Comparison of ENCODE assay signal across 25 mouse cellular contexts in genomic region chr19:3631431-3631830, GRCm38 (mm10). TPM values are rescaled to one million over a fixed set of nuclear protein-coding genes. Genes with fewer than 3 reads are reported as not detected.
A peak's percentile ranks its signal among the peaks of the same experiment; 100 is the strongest.
DNase-seq lines count a peak whose midpoint lies in the region; ATAC-seq and TF ChIP-seq lines count a peak whose summit lies in the region.
"Had no signal": no experiment of that assay in that cellular context is flagged by ENCODE, and none has a peak within 500 bp of the region (broad histone marks: within the 10 kb centered on the region; RNA-seq: fewer than 3 reads in every experiment).

No protein-coding gene starts in this region.

- ATAC-seq in megakaryocyte, adult 5-6 weeks (ENCODE audit: poor library complexity, severe bottlenecking): no peak
- ATAC-seq: forebrain, embryonic 13.5 days; lung, postnatal 0 days; midbrain, embryonic 13.5 days had no signal

- peaks cover 41% of the 10 kb centered on the region for H3K4me1 ChIP-seq in small intestine, adult 2 months (ENCODE audit: control insufficient read depth, insufficient read depth, insufficient read length, low read length)
- peaks cover 14% of the 10 kb centered on the region for H3K4me1 ChIP-seq in embryonic facial prominence, embryonic 10.5 days
- H3K4me1 ChIP-seq: forebrain, embryonic 13.5 days; midbrain, embryonic 13.5 days had no signal

- WGBS in small intestine, adult 2 months: 64% methylated on average over 5 of the region's 5 CpGs
- WGBS in embryonic facial prominence, embryonic 10.5 days: 85% methylated on average over 5 of the region's 5 CpGs

- H3K36me3 ChIP-seq in small intestine, adult 2 months (ENCODE audit: control insufficient read depth, insufficient read depth, low read length): peaks cover 38% of the 10 kb centered on the region
- H3K36me3 ChIP-seq in embryonic facial prominence, embryonic 10.5 days (replicated peaks): peaks cover 88% of the 10 kb centered on the region

- peak; percentile 90 to 93 for DNase-seq in adrenal gland, adult (ENCODE audit: inconsistent age in 2 of 2, low spot score in 1 of 2)
- no peak for DNase-seq in adrenal gland, adult 18-20 months (ENCODE audit: low spot score in 2 of 2)
- DNase-seq in adrenal gland, postnatal 25 days: peak; percentile 62
- DNase-seq in heart, adult 9 months (ENCODE audit: low spot score in 2 of 2): no peak
- DNase-seq in embryonic facial prominence, embryonic 10.5 days (ENCODE audit: low spot score): no peak
- DNase-seq: cerebellum, adult 2 months; cerebellum, postnatal 14 days; gastrocnemius, postnatal 25 days; heart, adult 11 months; heart, postnatal 36 days; kidney, adult 2 months; layer of hippocampus, postnatal 36 days; liver, embryonic 13.5 days; lung, adult 18-20 months; lung, postnatal 4 days; right cerebral cortex, postnatal 25 days; thymus, postnatal 14 days had no signal

- no peak for TF ChIP-seq POLR2A in small intestine, adult 2 months (IDR thresholded peaks at IDR 0.05; ENCODE audit: low read depth, low read length)

- no peaks in the 10 kb centered on the region for H3K9me3 ChIP-seq in embryonic facial prominence, embryonic 10.5 days
- H3K9me3 ChIP-seq: forebrain, embryonic 13.5 days; hindbrain, embryonic 12.5 days; limb, embryonic 10.5 days; limb, embryonic 15.5 days; liver, embryonic 13.5 days; midbrain, embryonic 13.5 days had no signal

- H3K27me3 ChIP-seq in small intestine, adult 2 months (ENCODE audit: control insufficient read depth, insufficient read depth, low read length): no peaks in the 10 kb centered on the region
- no peaks in the 10 kb centered on the region for H3K27me3 ChIP-seq in embryonic facial prominence, embryonic 10.5 days (replicated peaks; ENCODE audit: low read depth, poor library complexity, severe bottlenecking)
- H3K27me3 ChIP-seq: forebrain, embryonic 13.5 days; hindbrain, embryonic 12.5 days; limb, embryonic 15.5 days; liver, embryonic 13.5 days; midbrain, embryonic 13.5 days had no signal

- H3K27ac ChIP-seq in small intestine, adult 2 months (ENCODE audit: insufficient read depth, low read depth, low read length): peak overlapping the region; percentile 99
- H3K27ac ChIP-seq in embryonic facial prominence, embryonic 10.5 days (replicated peaks): no peak overlapping the region
- H3K27ac ChIP-seq: forebrain, embryonic 13.5 days; hindbrain, embryonic 12.5 days; limb, embryonic 10.5 days; limb, embryonic 15.5 days; liver, embryonic 13.5 days; midbrain, embryonic 13.5 days had no signal

- no peak for TF ChIP-seq CTCF in small intestine, adult 2 months (IDR thresholded peaks at IDR 0.05; ENCODE audit: extremely low read depth, insufficient read length, insufficient replicate concordance, low read depth, low read length)

- H3K4me3 ChIP-seq in small intestine, adult 2 months (ENCODE audit: low read depth, low read length): no peak overlapping the region
- H3K4me3 ChIP-seq in embryonic facial prominence, embryonic 10.5 days: no peak overlapping the region
- H3K4me3 ChIP-seq: forebrain, embryonic 13.5 days; hindbrain, embryonic 12.5 days; limb, embryonic 10.5 days; limb, embryonic 15.5 days; liver, embryonic 13.5 days; midbrain, embryonic 13.5 days had no signal

RNA-seq across cellular contexts. Expression of gene Lrp5, which starts 54.9 kb away (rescaled TPM):
- 100 to 1,000 TPM; 102 to 103 TPM for total RNA-seq in adrenal gland, adult 18-20 months (2021)
- 97.9 and 117 TPM in 2 replicates for total RNA-seq in adrenal gland, postnatal 25 days (2021)
- 50.9 and 96.7 TPM in 2 replicates for polyA plus RNA-seq in small intestine, adult 2 months (2012; rRNA removed)
- total RNA-seq in megakaryocyte, adult 5-6 weeks (2015): 15.2 and 17.9 TPM in 2 replicates
- 12.5 and 13.6 TPM in 2 replicates for total RNA-seq in megakaryocyte, adult 5-6 weeks (2017)
- polyA plus RNA-seq in embryonic facial prominence, embryonic 10.5 days (2016; fragmentation: Nextera tagmentation; extraction: Ambion mirVana): 5.5 and 5.6 TPM in 2 replicates

RNA-seq across cellular contexts. Expression of gene Ppp6r3, which starts 55.9 kb away (rescaled TPM):
- 100 to 1,000 TPM in 1 of 2 experiments, 10 to 100 TPM in 1; 82.6 to 101 TPM for total RNA-seq in adrenal gland, adult 18-20 months (2021)
- total RNA-seq in adrenal gland, postnatal 25 days (2021): 112 and 119 TPM in 2 replicates
- 25.5 and 67.9 TPM in 2 replicates for polyA plus RNA-seq in small intestine, adult 2 months (2012; rRNA removed)
- 77.7 and 92.8 TPM in 2 replicates for total RNA-seq in megakaryocyte, adult 5-6 weeks (2015)
- total RNA-seq in megakaryocyte, adult 5-6 weeks (2017): 87.2 and 94.5 TPM in 2 replicates
- 70.6 and 73.9 TPM in 2 replicates for polyA plus RNA-seq in embryonic facial prominence, embryonic 10.5 days (2016; fragmentation: Nextera tagmentation; extraction: Ambion mirVana)

Comparison
In these comparisons a context has a peak if more than half of its experiments do, and no peak if none do; other contexts are left out.
1. DNase-seq: peak in adrenal gland, adult (2 of 2) and adrenal gland, postnatal 25 days (single experiment); none in adrenal gland, adult 18-20 months (0 of 2), heart, adult 9 months (0 of 2) and embryonic facial prominence, embryonic 10.5 days (single experiment).